Mouse (Mus musculus): ENCODE measurements around the gene Crtc1. TPM values are rescaled to one million over a fixed set of nuclear protein-coding genes. Genes with fewer than 3 reads are reported as not detected.
A peak's percentile ranks its signal among the peaks of the same experiment; 100 is the strongest.

The Crtc1 gene
- total RNA-seq, 2 experiments from 2014 or later: 16.4 to 20.8 TPM

GRCm38 (mm10) chr8:70426300-70426907 is 13.0 kb downstream of the Crtc1 start:
- no peak for DNase-seq (ENCODE audit: low spot score in 2 of 2)

GRCm38 (mm10) chr8:70422722-70423121 is 16.7 kb downstream of the Crtc1 start:
- no peak for DNase-seq (ENCODE audit: low spot score in 2 of 2)

- DNase-seq (ENCODE audit: low spot score in 2 of 2): no peak
Observed at GRCm38 (mm10) chr8:70421349-70422104, 17.9 kb downstream of the Crtc1 start.

GRCm38 (mm10) chr8:70419879-70420643 is 19.3 kb downstream of the Crtc1 start:
- DNase-seq (ENCODE audit: low spot score in 2 of 2): no peak

GRCm38 (mm10) chr8:70418954-70419353 is 20.4 kb downstream of the Crtc1 start:
- peak; percentile 46 to 48 for DNase-seq (ENCODE audit: low spot score in 2 of 2)

- no peak for DNase-seq (ENCODE audit: low spot score in 2 of 2)
Observed at GRCm38 (mm10) chr8:70417914-70418313, 21.5 kb downstream of the Crtc1 start.

GRCm38 (mm10) chr8:70416941-70417340 is 22.4 kb downstream of the Crtc1 start:
- no peak for DNase-seq (ENCODE audit: low spot score in 2 of 2)

GRCm38 (mm10) chr8:70415540-70416451 is 23.6 kb downstream of the Crtc1 start:
- no peak for DNase-seq (ENCODE audit: low spot score in 2 of 2)

- DNase-seq (ENCODE audit: low spot score in 2 of 2): no peak
Observed at GRCm38 (mm10) chr8:70414310-70414946, 25.0 kb downstream of the Crtc1 start.

GRCm38 (mm10) chr8:70410281-70410680 is 29.1 kb downstream of the Crtc1 start:
- DNase-seq (ENCODE audit: low spot score in 2 of 2): no peak

GRCm38 (mm10) chr8:70409455-70409871 is 29.9 kb downstream of the Crtc1 start:
- DNase-seq (ENCODE audit: low spot score in 2 of 2): no peak

- DNase-seq (ENCODE audit: low spot score in 2 of 2): no peak
Observed at GRCm38 (mm10) chr8:70409019-70409418, 30.4 kb downstream of the Crtc1 start.

- peak in 1 of 2 experiments; percentile 64 for DNase-seq (ENCODE audit: low spot score in 2 of 2)
Observed at GRCm38 (mm10) chr8:70408301-70408700, 31.1 kb downstream of the Crtc1 start.

GRCm38 (mm10) chr8:70406427-70407069 is 32.8 kb downstream of the Crtc1 start:
- no peak for DNase-seq (ENCODE audit: low spot score in 2 of 2)

GRCm38 (mm10) chr8:70405189-70405588 is 34.2 kb downstream of the Crtc1 start:
- DNase-seq (ENCODE audit: low spot score in 2 of 2): no peak

- DNase-seq (ENCODE audit: low spot score in 2 of 2): no peak
Observed at GRCm38 (mm10) chr8:70404212-70404611, 35.2 kb downstream of the Crtc1 start.

GRCm38 (mm10) chr8:70397611-70398563 is 41.5 kb downstream of the Crtc1 start:
- no peak for DNase-seq (ENCODE audit: low spot score in 2 of 2)

GRCm38 (mm10) chr8:70396184-70396583 is 43.2 kb downstream of the Crtc1 start:
- DNase-seq (ENCODE audit: low spot score in 2 of 2): no peak

- DNase-seq (ENCODE audit: low spot score in 2 of 2): peak in 1 of 2 experiments; percentile 45
Observed at GRCm38 (mm10) chr8:70395649-70396048, 43.7 kb downstream of the Crtc1 start.

All from gastrocnemius, postnatal 4 days (tissue).